29 mouse cellular contexts compared by ENCODE assay signal in genomic region chr13:98416457-98416856, GRCm38 (mm10).
DNase-seq lines count a peak whose midpoint lies in the region; ATAC-seq and TF ChIP-seq lines count a peak whose summit lies in the region.
"Had no signal": no experiment of that assay in that cellular context is flagged by ENCODE, and none has a peak within 500 bp of the region (broad histone marks: within the 10 kb centered on the region; RNA-seq: fewer than 3 reads in every experiment).

No protein-coding gene starts in this region.

- no peak overlapping the region for H3K9ac ChIP-seq in intestine, postnatal 0 days (ENCODE audit: low read depth, low read length)
- H3K9ac ChIP-seq: embryonic facial prominence, embryonic 15.5 days; forebrain, embryonic 13.5 days; heart, embryonic 12.5 days; hindbrain, embryonic 14.5 days; limb, embryonic 13.5 days; lung, embryonic 15.5 days had no signal

- no peaks in the 10 kb centered on the region for H3K9me3 ChIP-seq in intestine, postnatal 0 days (ENCODE audit: control insufficient read depth)
- H3K9me3 ChIP-seq: embryonic facial prominence, embryonic 10.5 days; embryonic facial prominence, embryonic 15.5 days; forebrain, embryonic 13.5 days; heart, embryonic 12.5 days; limb, embryonic 13.5 days; lung, embryonic 15.5 days had no signal

- no peaks in the 10 kb centered on the region for H3K4me1 ChIP-seq in intestine, postnatal 0 days (replicated peaks; ENCODE audit: control insufficient read depth, insufficient read depth, low read length)
- H3K4me1 ChIP-seq: embryonic facial prominence, embryonic 15.5 days; forebrain, embryonic 13.5 days; limb, embryonic 13.5 days; lung, embryonic 15.5 days had no signal

- no peak overlapping the region for H3K27ac ChIP-seq in intestine, postnatal 0 days (ENCODE audit: low read depth, low read length)
- H3K27ac ChIP-seq: embryonic facial prominence, embryonic 10.5 days; embryonic facial prominence, embryonic 15.5 days; forebrain, embryonic 13.5 days; hindbrain, embryonic 14.5 days; layer of hippocampus, adult 2 months; limb, embryonic 13.5 days; lung, embryonic 15.5 days had no signal

- peak; percentile 26 to 74 for DNase-seq in adrenal gland, adult (ENCODE audit: inconsistent age in 2 of 2, low spot score in 1 of 2)
- no peak for DNase-seq in adrenal gland, postnatal 4 days (ENCODE audit: low spot score in 2 of 2)
- DNase-seq in ovary, adult 18-20 months (ENCODE audit: low spot score): peak; percentile 67
- no peak for DNase-seq in ovary, postnatal 14 days (ENCODE audit: low spot score)
- peak; percentile 38 for DNase-seq in adrenal gland, postnatal 25 days
- no peak for DNase-seq in left cerebral cortex, adult 11 months (ENCODE audit: low spot score)
- DNase-seq: cerebellum, adult 2 months; cerebellum, postnatal 14 days; gastrocnemius, postnatal 14 days; heart, adult 18-20 months; heart, postnatal 4 days; kidney, adult 11 months; lung, postnatal 36 days; retina, postnatal 1 day; right cerebral cortex, postnatal 14 days; thymus, postnatal 14 days had no signal

- no peaks in the 10 kb centered on the region for H3K36me3 ChIP-seq in intestine, postnatal 0 days (ENCODE audit: control insufficient read depth, insufficient read depth)
- H3K36me3 ChIP-seq: embryonic facial prominence, embryonic 10.5 days; embryonic facial prominence, embryonic 15.5 days; heart, embryonic 12.5 days; limb, embryonic 13.5 days; lung, embryonic 15.5 days had no signal

- no peak for TF ChIP-seq CTCF in intestine, postnatal 0 days (IDR thresholded peaks at IDR 0.05; ENCODE audit: low read depth)

- 72% methylated on average over 6 of the region's 6 CpGs for WGBS in intestine, postnatal 0 days

- no peak overlapping the region for H3K4me3 ChIP-seq in intestine, postnatal 0 days (ENCODE audit: low read depth, low read length)
- H3K4me3 ChIP-seq: embryonic facial prominence, embryonic 10.5 days; embryonic facial prominence, embryonic 15.5 days; forebrain, embryonic 13.5 days; heart, embryonic 12.5 days; layer of hippocampus, adult 2 months; limb, embryonic 13.5 days; lung, embryonic 15.5 days had no signal

- no peak overlapping the region for H3K4me2 ChIP-seq in intestine, postnatal 0 days (replicated peaks; ENCODE audit: low read depth)
- H3K4me2 ChIP-seq: embryonic facial prominence, embryonic 15.5 days; forebrain, embryonic 13.5 days; heart, embryonic 12.5 days; hindbrain, embryonic 14.5 days; limb, embryonic 13.5 days; liver, embryonic 11.5 days; lung, embryonic 15.5 days; midbrain, embryonic 11.5 days had no signal

- ATAC-seq in intestine, postnatal 0 days: no peak
- ATAC-seq: forebrain, embryonic 13.5 days; midbrain, embryonic 16.5 days had no signal

- H3K27me3 ChIP-seq in intestine, postnatal 0 days (replicated peaks; ENCODE audit: control insufficient read depth, insufficient read depth, low read length): peaks cover 9% of the 10 kb centered on the region; the same call in 1 of the 2 replicates
- H3K27me3 ChIP-seq: CH12.LX; lung, embryonic 15.5 days had no signal

Comparison
In these comparisons a context has a peak if more than half of its experiments do, and no peak if none do; other contexts are left out.
1. DNase-seq: peak in adrenal gland, adult (2 of 2), ovary, adult 18-20 months (single experiment) and adrenal gland, postnatal 25 days (single experiment); none in adrenal gland, postnatal 4 days (0 of 2), ovary, postnatal 14 days (single experiment) and left cerebral cortex, adult 11 months (single experiment).